Mouse (Mus musculus) heart, embryonic 14.5 days (tissue): Measurements from ENCODE around the gene Itgb6. TPM values are rescaled to one million over a fixed set of nuclear protein-coding genes. Genes with fewer than 3 reads are reported as not detected.

Source experiments
- ATAC-seq: fragments of 200-750 bp; cut with Nextera tagmentation; 2 replicates; pipeline ENCODE4 v1.8.0; 2017; ENCODE audit warnings: low read depth, moderate TSS enrichment; ENCODE audit not compliant: insufficient number of reproducible peaks, insufficient read depth, low FRiP score
- H3K27ac ChIP-seq, 2 experiments: fragments of 200-500 bp in 1 of 2; fragments of 300-500 bp in 1 of 2; sonication (generic) in 1 of 2; replicated peaks in 1 of 2; 2 replicates each; pipeline ENCODE4 v1.5.1; 2012 to 2014; ENCODE audit warnings: low read depth in 2 of 2, low read length in 2 of 2, control low read depth in 1 of 2, mild to moderate bottlenecking in 1 of 2, mixed read lengths in 1 of 2; ENCODE audit not compliant: control insufficient read depth in 1 of 2, insufficient read depth in 1 of 2
- H3K27me3 ChIP-seq: fragments of 300-500 bp; sonication (generic); 2 replicates; pipeline ENCODE4 v1.6.1; 2014; ENCODE audit warnings: mild to moderate bottlenecking, low read length, control low read depth; ENCODE audit not compliant: control insufficient read depth, insufficient read depth
- H3K36me3 ChIP-seq: fragments of 300-500 bp; sonication (generic); 2 replicates; pipeline ENCODE4 v1.6.1; 2014; ENCODE audit warnings: mild to moderate bottlenecking, control low read depth, low read length, mixed read lengths; ENCODE audit not compliant: control insufficient read depth, insufficient read depth
- H3K4me1 ChIP-seq, 2 experiments: fragments of 200-500 bp in 1 of 2; fragments of 300-500 bp in 1 of 2; sonication (generic) in 1 of 2; 2 replicates each; pipeline ENCODE4 v1.6.1; 2012 to 2014; ENCODE audit warnings: low read length in 2 of 2, control low read depth in 1 of 2, mixed read lengths in 1 of 2; ENCODE audit not compliant: control insufficient read depth in 2 of 2, insufficient read depth in 2 of 2
- H3K4me2 ChIP-seq: fragments of 300-500 bp; sonication (generic); 2 replicates; pipeline ENCODE4 v1.6.1; 2014; ENCODE audit warnings: mild to moderate bottlenecking, low read length
- H3K4me3 ChIP-seq, 2 experiments: fragments of 200-500 bp in 1 of 2; fragments of 300-500 bp in 1 of 2; sonication (generic) in 1 of 2; 2 replicates each; pipeline ENCODE4 v1.5.1; 2012 to 2014; ENCODE audit warnings: low read length in 2 of 2, mild to moderate bottlenecking in 2 of 2, control low read depth in 1 of 2, low read depth in 1 of 2, moderate library complexity in 1 of 2; ENCODE audit not compliant: control insufficient read depth in 1 of 2, insufficient read depth in 1 of 2
- H3K9ac ChIP-seq: fragments of 300-500 bp; sonication (generic); 2 replicates; pipeline ENCODE4 v1.6.1; 2014; ENCODE audit warnings: mild to moderate bottlenecking, low read length
- H3K9me3 ChIP-seq: fragments of 300-500 bp; sonication (generic); 2 replicates; pipeline ENCODE4 v1.6.1; 2016; ENCODE audit warnings: low read length, control low read depth; ENCODE audit not compliant: control insufficient read depth
- WGBS: fragments of 180-500 bp; shearing (Covaris S2); extraction: QIAGEN DNeasy Blood & Tissue Kit; methylation state at CpG from one replicate; pipeline ENCODE4 v1.1.7; 2014; 5-methylcytosine and 5-hydroxymethylcytosine counted together
- polyA plus RNA-seq: library from polyadenylated mRNA; unstranded; fragments of >200 nt; fragmentation: Nextera tagmentation; extraction: Ambion mirVana; gene quantifications from 2 replicates; pipeline ENCODE4 v1.2.1, GENCODE M21; 2014

Itgb6 gene
- polyA plus RNA-seq, 1 experiment from 2014 or later, result 0.41 TPM

GRCm38 (mm10) chr2:60720906-60721305 lies 1.5 kb downstream of the Itgb6 start:
- H3K4me3 ChIP-seq, result no peak overlapping the region
- no peaks in the 10 kb centered on the region for H3K36me3 ChIP-seq
- H3K9ac ChIP-seq, result no peak overlapping the region
- no peak for ATAC-seq
- H3K4me2 ChIP-seq, result no peak overlapping the region
- peaks cover 16 to 18% of the 10 kb centered on the region in 2 experiments for H3K4me1 ChIP-seq
- H3K27me3 ChIP-seq, result no peaks in the 10 kb centered on the region
- H3K27ac ChIP-seq, result peak overlapping the region; percentile 81 to 84
- H3K9me3 ChIP-seq, result no peaks in the 10 kb centered on the region
- WGBS, result 21% methylated on average over 5 of the region's 5 CpGs

DNA sequence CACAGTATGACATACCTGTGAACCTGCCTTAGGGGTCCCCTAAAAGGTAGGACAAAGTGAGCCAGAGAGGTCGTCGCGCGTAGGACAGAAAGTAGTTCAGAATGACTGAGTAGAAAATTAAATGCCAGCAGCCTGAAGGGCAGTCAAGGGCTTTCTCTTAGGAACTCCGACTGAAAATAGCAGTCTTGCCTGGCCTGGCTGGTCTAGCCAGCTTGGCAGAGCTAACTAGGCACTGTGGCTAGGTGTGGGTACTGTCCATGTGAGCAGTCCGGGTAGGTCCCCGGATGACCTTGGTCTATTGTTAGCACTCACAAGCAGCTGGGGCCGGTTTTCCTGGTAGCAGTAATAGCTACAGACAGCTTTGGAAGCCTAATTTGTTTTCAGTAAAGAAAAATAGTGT lies 2.2 kb downstream of the Itgb6 start:
- WGBS, result 50% methylated on average over 8 of the region's 8 CpGs
- Histone ChIP-seq H3K27ac (peak overlapping the region; percentile 81 to 84), H3K4me3 (no peak overlapping the region), H3K9me3 (no peaks in the 10 kb centered on the region), H3K27me3 (no peaks in the 10 kb centered on the region), H3K9ac (0 out of 2 replicates have a peak overlapping the region, but pooled peaks have one; percentile 30), H3K36me3 (no peaks in the 10 kb centered on the region), H3K4me2 (peak overlapping the region; percentile 23; the same call in 1 of the 2 replicates), H3K4me1 (peaks cover 18 to 21% of the 10 kb centered on the region in 2 experiments)
- ATAC-seq, result peak; percentile 80

GRCm38 (mm10) chr2:60717348-60717747 lies 5.1 kb downstream of the Itgb6 start:
- Histone ChIP-seq H3K4me3 (no peak overlapping the region), H3K9me3 (no peaks in the 10 kb centered on the region), H3K36me3 (no peaks in the 10 kb centered on the region), H3K9ac (no peak overlapping the region), H3K4me2 (peak overlapping the region; percentile 44), H3K27me3 (no peaks in the 10 kb centered on the region), H3K27ac (no peak overlapping the region), H3K4me1 (peaks cover 16 to 17% of the 10 kb centered on the region in 2 experiments)
- no peak for ATAC-seq
- 57% methylated on average over 13 of the region's 13 CpGs for WGBS

GRCm38 (mm10) chr2:60716549-60716948 lies 5.9 kb downstream of the Itgb6 start:
- Histone ChIP-seq H3K27me3 (no peaks in the 10 kb centered on the region), H3K4me3 (no peak overlapping the region), H3K27ac (no peak overlapping the region), H3K9ac (no peak overlapping the region), H3K36me3 (no peaks in the 10 kb centered on the region), H3K9me3 (no peaks in the 10 kb centered on the region), H3K4me2 (no peak overlapping the region), H3K4me1 (peaks cover 15 to 16% of the 10 kb centered on the region in 2 experiments)
- no peak for ATAC-seq

GRCm38 (mm10) chr2:60715771-60716170 lies 6.7 kb downstream of the Itgb6 start:
- Histone ChIP-seq H3K27ac (no peak overlapping the region), H3K27me3 (no peaks in the 10 kb centered on the region), H3K4me1 (peaks cover 20% of the 10 kb centered on the region in 2 experiments), H3K9me3 (no peaks in the 10 kb centered on the region), H3K36me3 (no peaks in the 10 kb centered on the region), H3K4me3 (no peak overlapping the region), H3K9ac (no peak overlapping the region), H3K4me2 (no peak overlapping the region)
- no peak for ATAC-seq
- 67% methylated on average over 13 of the region's 13 CpGs for WGBS

GRCm38 (mm10) chr2:60714971-60715502 lies 7.4 kb downstream of the Itgb6 start:
- no peaks in the 10 kb centered on the region for H3K27me3 ChIP-seq
- H3K4me1 ChIP-seq, result peaks cover 16 to 17% of the 10 kb centered on the region in 2 experiments
- H3K9ac ChIP-seq, result no peak overlapping the region
- H3K36me3 ChIP-seq, result no peaks in the 10 kb centered on the region
- H3K4me3 ChIP-seq, result no peak overlapping the region
- no peak overlapping the region for H3K4me2 ChIP-seq
- no peak overlapping the region for H3K27ac ChIP-seq
- 71% methylated on average over 8 of the region's 8 CpGs for WGBS
- ATAC-seq, result no peak
- no peaks in the 10 kb centered on the region for H3K9me3 ChIP-seq

GRCm38 (mm10) chr2:60714475-60714874 lies 8.0 kb downstream of the Itgb6 start:
- Histone ChIP-seq H3K36me3 (no peaks in the 10 kb centered on the region), H3K27me3 (no peaks in the 10 kb centered on the region), H3K9ac (no peak overlapping the region), H3K4me2 (no peak overlapping the region), H3K4me3 (no peak overlapping the region), H3K9me3 (no peaks in the 10 kb centered on the region), H3K27ac (no peak overlapping the region), H3K4me1 (peaks cover 14 to 15% of the 10 kb centered on the region in 2 experiments)
- WGBS, result 71% methylated on average over 7 of the region's 7 CpGs
- no peak for ATAC-seq

DNA sequence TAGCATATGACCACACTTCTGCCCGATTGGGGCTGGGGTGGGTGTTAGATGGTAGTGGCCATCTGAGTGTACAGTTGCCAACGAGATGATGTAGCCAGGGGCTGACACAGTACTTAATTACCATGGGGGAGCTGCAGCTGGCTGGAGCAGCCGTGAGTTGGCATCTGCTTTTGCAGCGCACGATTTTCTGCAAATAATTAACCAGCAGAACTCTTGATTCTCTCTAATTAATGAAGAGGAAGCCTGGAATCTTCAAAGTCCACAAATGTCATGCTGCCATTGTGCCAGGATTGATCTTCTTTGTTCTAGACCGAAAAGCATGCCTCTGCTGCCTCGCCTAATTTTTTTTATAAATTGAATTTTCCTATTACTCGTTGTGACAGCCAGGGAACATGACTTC lies 8.6 kb downstream of the Itgb6 start:
- H3K27ac ChIP-seq, result no peak overlapping the region
- H3K4me2 ChIP-seq, result no peak overlapping the region
- H3K36me3 ChIP-seq, result no peaks in the 10 kb centered on the region
- H3K4me1 ChIP-seq, result peaks cover 14 to 17% of the 10 kb centered on the region in 2 experiments
- H3K9ac ChIP-seq, result no peak overlapping the region
- H3K27me3 ChIP-seq, result no peaks in the 10 kb centered on the region
- ATAC-seq, result no peak
- whole genome bisulfite sequencing, result 79% methylated on average over 8 of the region's 8 CpGs
- H3K4me3 ChIP-seq, result no peak overlapping the region
- no peaks in the 10 kb centered on the region for H3K9me3 ChIP-seq
